Mouse (Mus musculus) adrenal gland, adult (tissue): Measurements from ENCODE around the gene Acot3.
"Not testable (repeated sequence)": the region's sequence is repeated elsewhere in the genome, so short reads cannot be mapped to it uniquely, and the experiment has no call there.

ENCODE experiments used
- DNase-seq, 2 experiments: peaks; one replicate each; pipeline ENCODE4 v3.0.0; 2022 to 2023; ENCODE audit warnings: low spot score in 1 of 2; ENCODE audit not compliant: inconsistent age in 2 of 2

The Acot3 gene

GRCm38 (mm10) chr12:84051937-84052474 lies at the start of gene Acot3:
Acot3 (plus strand) TSS chr12:84052144.
- no peak for DNase-seq

GRCm38 (mm10) chr12:84003866-84004265 lies 48.1 kb upstream of the Acot3 start:
- DNase-seq = no peak

- no peak for DNase-seq
These were observed 43.7 kb upstream of the Acot3 start for GRCm38 (mm10) chr12:84008251-84008650.

GRCm38 (mm10) chr12:84008729-84009128 lies 43.2 kb upstream of the Acot3 start:
- no peak for DNase-seq

GRCm38 (mm10) chr12:84009171-84009965 lies 42.6 kb upstream of the Acot3 start, which contains the start of gene Acot1:
Acot1 (plus strand) TSS chr12:84009490.
- peak; percentile 71 to 81 for DNase-seq

GRCm38 (mm10) chr12:84010201-84010600 lies 41.7 kb upstream of the Acot3 start:
- DNase-seq = no peak

GRCm38 (mm10) chr12:84011251-84012040 lies 40.5 kb upstream of the Acot3 start:
- DNase-seq = peak; percentile 84 to 91

GRCm38 (mm10) chr12:84013130-84013529 lies 38.8 kb upstream of the Acot3 start:
- DNase-seq = no peak

GRCm38 (mm10) chr12:84013701-84014100 lies 38.2 kb upstream of the Acot3 start:
- DNase-seq = no peak

- DNase-seq = peak; percentile 81 to 92
These were observed 31.4 kb upstream of the Acot3 start for GRCm38 (mm10) chr12:84020528-84020927.

- not testable (repeated sequence) for DNase-seq
These were observed 29.7 kb upstream of the Acot3 start for GRCm38 (mm10) chr12:84022266-84022665.

- DNase-seq = no peak
These were observed 28.7 kb upstream of the Acot3 start for GRCm38 (mm10) chr12:84023052-84023745.

GRCm38 (mm10) chr12:84025888-84026287 lies 26.1 kb upstream of the Acot3 start:
- DNase-seq = no peak

- DNase-seq = not testable (repeated sequence)
These were observed 23.6 kb upstream of the Acot3 start for GRCm38 (mm10) chr12:84028328-84028727.

GRCm38 (mm10) chr12:84029043-84029442 lies 22.9 kb upstream of the Acot3 start:
- not testable (repeated sequence) for DNase-seq

GRCm38 (mm10) chr12:84030659-84031332 lies 21.1 kb upstream of the Acot3 start:
- peak; percentile 80 to 94 for DNase-seq

GRCm38 (mm10) chr12:84032854-84033253 lies 19.1 kb upstream of the Acot3 start:
- DNase-seq = no peak

GRCm38 (mm10) chr12:84033302-84033701 lies 18.6 kb upstream of the Acot3 start:
- not testable (repeated sequence) for DNase-seq

GRCm38 (mm10) chr12:84034108-84034507 lies 17.8 kb upstream of the Acot3 start:
- peak in 1 of 2 experiments; percentile 52 for DNase-seq

GRCm38 (mm10) chr12:84038241-84038640 lies 13.7 kb upstream of the Acot3 start, which contains the start of gene Acot4:
Acot4 (plus strand) TSS chr12:84038379.
- peak; percentile 42 to 81 for DNase-seq
